Mouse (Mus musculus) midbrain, embryonic 10.5 days (tissue): Measurements from ENCODE around the gene Nsg2. TPM values are rescaled to one million over a fixed set of nuclear protein-coding genes. Genes with fewer than 3 reads are reported as not detected.
"Not testable (repeated sequence)": the region's sequence is repeated elsewhere in the genome, so short reads cannot be mapped to it uniquely, and the experiment has no call there.

Source experiments
- DNase-seq: peaks from one replicate; pipeline ENCODE4 v3.0.0-alpha.2; 2017; ENCODE audit warnings: low spot score
- H3K27ac ChIP-seq: fragments of 300-500 bp; sonication (generic); replicated peaks from 2 replicates; pipeline ENCODE4 v1.5.1; 2016; ENCODE audit warnings: mild to moderate bottlenecking
- H3K27me3 ChIP-seq: fragments of 300-500 bp; sonication (generic); 2 replicates; pipeline ENCODE4 v1.6.1; 2016; ENCODE audit warnings: low read depth, mild to moderate bottlenecking; ENCODE audit not compliant: poor library complexity, severe bottlenecking
- H3K36me3 ChIP-seq: fragments of 300-500 bp; sonication (generic); 2 replicates; pipeline ENCODE4 v1.6.1; 2016; ENCODE audit warnings: mild to moderate bottlenecking, moderate library complexity
- H3K4me1 ChIP-seq: fragments of 300-500 bp; sonication (generic); 2 replicates; pipeline ENCODE4 v1.6.1; 2016
- H3K4me3 ChIP-seq: fragments of 300-500 bp; sonication (generic); 2 replicates; pipeline ENCODE4 v1.5.1; 2016; ENCODE audit warnings: mild to moderate bottlenecking, moderate library complexity
- H3K9me3 ChIP-seq: fragments of 300-500 bp; sonication (generic); replicated peaks from 2 replicates; pipeline ENCODE4 v1.6.1; 2016; ENCODE audit warnings: mild to moderate bottlenecking
- WGBS: fragments of 180-500 bp; shearing (Covaris S2); methylation state at CpG from one replicate; pipeline ENCODE4 v1.1.7; 2016; 5-methylcytosine and 5-hydroxymethylcytosine counted together
- polyA plus RNA-seq: library from polyadenylated mRNA; unstranded; fragments of >200 nt; fragmentation: Nextera tagmentation; extraction: Ambion mirVana; gene quantifications from 2 replicates; pipeline ENCODE4 v1.2.1, GENCODE M21; 2016

Nsg2 gene
- 25.7 and 51.3 TPM in 2 replicates for polyA plus RNA-seq

DNA sequence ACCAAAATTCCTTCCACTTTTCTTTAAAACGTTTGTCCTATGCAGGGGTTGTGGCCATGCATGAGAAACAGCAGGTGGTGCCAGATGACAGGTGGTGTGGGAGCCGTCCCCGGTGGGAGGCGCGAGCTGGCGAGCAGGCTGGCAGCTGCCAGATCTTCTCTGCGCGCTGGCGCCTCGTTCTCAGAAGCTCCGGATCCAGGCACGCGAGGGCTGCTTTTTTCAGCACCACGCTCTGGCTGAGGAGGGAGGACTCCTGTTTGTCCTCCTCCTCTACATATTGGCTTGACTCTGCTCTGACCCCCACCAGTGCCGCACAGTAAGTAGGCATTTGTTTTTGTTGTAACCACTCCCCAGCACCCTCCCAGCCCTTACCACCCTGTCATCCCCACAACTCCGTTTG, at the start of gene Nsg2:
Gene Nsg2, plus strand, starts transcription at position 183 of the 400 bp plus-strand sequence.
- under 1% methylated on average over 16 of the region's 16 CpGs for WGBS
- H3K9me3 ChIP-seq = no peaks in the 10 kb centered on the region
- H3K27me3 ChIP-seq = 0 out of 2 replicates have a peak, but pooled peaks cover 4% of the 10 kb centered on the region
- peak within 1 kb of the TSS; percentile 88 for H3K27ac ChIP-seq
- H3K4me3 ChIP-seq = peak within 1 kb of the TSS; percentile 53
- H3K4me1 ChIP-seq = peaks cover 47% of the 10 kb centered on the region
- DNase-seq = peak; percentile 82
- H3K36me3 ChIP-seq = peaks cover 20% of the 10 kb centered on the region

DNA sequence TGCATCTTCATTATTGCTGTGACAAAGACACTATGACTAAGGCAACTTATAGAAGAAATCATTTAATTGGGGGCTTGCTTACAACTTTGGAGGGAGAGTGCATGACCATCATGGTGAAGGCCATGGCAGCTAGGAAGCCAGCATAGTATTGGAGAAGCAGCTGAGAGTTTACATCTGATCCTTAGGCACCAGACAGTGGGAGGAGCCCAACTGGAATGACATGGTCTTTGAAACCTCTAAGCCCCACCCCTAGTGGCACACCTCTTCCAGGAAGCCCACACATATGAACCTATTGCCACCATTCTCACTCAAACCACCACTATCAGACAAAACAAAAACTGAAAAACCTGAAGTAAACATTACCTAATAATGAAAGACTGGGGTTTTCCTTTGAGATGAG, 40.2 kb upstream of the Nsg2 start:
- no peaks in the 10 kb centered on the region for H3K4me1 ChIP-seq
- H3K9me3 ChIP-seq = no peaks in the 10 kb centered on the region
- H3K27me3 ChIP-seq = no peaks in the 10 kb centered on the region
- H3K36me3 ChIP-seq = no peaks in the 10 kb centered on the region
- no peak for DNase-seq
- H3K27ac ChIP-seq = no peak overlapping the region
- no peak overlapping the region for H3K4me3 ChIP-seq

DNA sequence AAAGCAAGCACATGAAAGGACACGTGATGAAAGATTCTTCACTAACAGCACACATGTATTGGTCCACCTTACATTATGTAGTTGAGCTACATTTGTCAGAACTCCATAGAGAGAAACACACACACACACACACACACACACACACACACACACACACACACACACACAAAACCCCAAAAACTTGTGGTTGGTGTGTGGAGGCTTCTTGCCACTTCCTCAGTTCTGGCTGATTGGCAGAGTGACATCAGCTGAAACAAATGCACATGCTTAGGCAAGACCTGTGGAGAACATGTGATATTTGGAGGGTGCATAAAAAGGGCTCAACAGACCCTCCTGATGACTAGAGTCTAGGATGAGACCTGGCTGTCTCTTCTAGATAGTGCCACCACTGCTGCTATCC, 36.3 kb upstream of the Nsg2 start:
- Histone ChIP-seq H3K9me3 (no peaks in the 10 kb centered on the region; the same call in 1 of the 2 replicates), H3K4me3 (no peak overlapping the region), H3K27ac (no peak overlapping the region), H3K4me1 (peaks cover 8% of the 10 kb centered on the region), H3K36me3 (no peaks in the 10 kb centered on the region), H3K27me3 (no peaks in the 10 kb centered on the region)
- no peak for DNase-seq
- 90% methylated on average over 1 of the region's 1 CpGs for WGBS

GRCm38 (mm10) chr11:31965256-31966134, 34.8 kb upstream of the Nsg2 start, which contains the start of gene 4930524B15Rik:
TSS of gene 4930524B15Rik (plus strand) at chr11:31965592.
- H3K27ac ChIP-seq = peak within 1 kb of the TSS; percentile 84
- H3K4me1 ChIP-seq = peaks cover 8% of the 10 kb centered on the region
- no peaks in the 10 kb centered on the region; the same call in 1 of the 2 replicates for H3K9me3 ChIP-seq
- H3K4me3 ChIP-seq = peak within 1 kb of the TSS; percentile 49
- H3K36me3 ChIP-seq = no peaks in the 10 kb centered on the region
- WGBS = 43% methylated on average over 49 of the region's 49 CpGs
- peak; percentile 52 for DNase-seq
- H3K27me3 ChIP-seq = no peaks in the 10 kb centered on the region

DNA sequence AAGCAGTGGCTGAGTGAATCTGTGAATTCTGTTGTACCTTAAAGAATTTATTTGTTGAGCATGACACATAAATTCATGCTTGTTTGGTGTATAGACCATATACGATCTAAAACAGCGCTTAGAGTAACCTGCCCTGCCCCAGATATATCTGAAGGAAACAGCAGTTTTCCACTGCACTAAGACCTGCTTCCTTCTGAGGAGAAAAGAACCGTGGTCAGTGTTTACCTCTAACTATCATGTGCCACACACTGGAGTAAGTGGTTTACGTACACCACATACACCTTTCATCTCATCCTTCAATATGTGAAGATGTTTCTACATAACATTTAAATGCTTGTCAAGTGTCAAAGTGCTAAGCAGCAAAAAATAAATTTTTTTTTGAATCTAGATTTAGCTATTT, 26.1 kb upstream of the Nsg2 start:
- H3K4me1 ChIP-seq = no peaks in the 10 kb centered on the region
- DNase-seq = no peak
- H3K27ac ChIP-seq = no peak overlapping the region
- H3K4me3 ChIP-seq = no peak overlapping the region
- 89% methylated on average over 4 of the region's 4 CpGs for WGBS
- H3K9me3 ChIP-seq = peaks cover under 1% of the 10 kb centered on the region; the same call in 1 of the 2 replicates
- H3K36me3 ChIP-seq = no peaks in the 10 kb centered on the region
- H3K27me3 ChIP-seq = no peaks in the 10 kb centered on the region

DNA sequence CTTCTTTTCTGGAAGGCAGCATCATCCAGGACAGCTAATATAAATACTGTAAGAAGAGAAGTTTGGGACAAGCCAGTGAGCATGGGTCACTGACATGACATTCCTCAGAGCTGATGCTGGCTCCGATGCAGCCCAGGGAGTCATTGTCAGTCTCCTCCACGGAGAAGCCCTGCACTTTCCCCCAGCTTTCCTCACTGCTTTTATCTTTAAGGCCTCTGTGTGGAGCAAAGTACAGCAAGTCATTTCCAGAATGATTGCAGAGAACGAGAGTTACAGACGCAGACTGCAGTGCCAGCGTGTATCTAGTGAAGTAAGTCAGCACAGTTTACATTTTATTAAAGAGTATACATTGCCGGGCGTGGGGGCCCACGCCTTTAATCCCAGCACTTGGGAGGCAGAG, 25.4 kb upstream of the Nsg2 start:
- H3K4me3 ChIP-seq = no peak overlapping the region
- no peaks in the 10 kb centered on the region for H3K27me3 ChIP-seq
- H3K9me3 ChIP-seq = peaks cover 8% of the 10 kb centered on the region
- no peaks in the 10 kb centered on the region for H3K4me1 ChIP-seq
- 71% methylated on average over 8 of the region's 8 CpGs for WGBS
- no peak overlapping the region for H3K27ac ChIP-seq
- no peak for DNase-seq
- no peaks in the 10 kb centered on the region for H3K36me3 ChIP-seq

- DNase-seq = no peak
- Histone ChIP-seq H3K27me3 (no peaks in the 10 kb centered on the region), H3K27ac (no peak overlapping the region), H3K36me3 (no peaks in the 10 kb centered on the region), H3K9me3 (peaks cover 16% of the 10 kb centered on the region), H3K4me3 (no peak overlapping the region), H3K4me1 (no peaks in the 10 kb centered on the region)
- 82% methylated on average over 5 of the region's 5 CpGs for WGBS
Measured at GRCm38 (mm10) chr11:31975678-31976077, 24.6 kb upstream of the Nsg2 start.

GRCm38 (mm10) chr11:31976137-31976536, 24.1 kb upstream of the Nsg2 start:
- WGBS = 81% methylated on average over 5 of the region's 5 CpGs

DNA sequence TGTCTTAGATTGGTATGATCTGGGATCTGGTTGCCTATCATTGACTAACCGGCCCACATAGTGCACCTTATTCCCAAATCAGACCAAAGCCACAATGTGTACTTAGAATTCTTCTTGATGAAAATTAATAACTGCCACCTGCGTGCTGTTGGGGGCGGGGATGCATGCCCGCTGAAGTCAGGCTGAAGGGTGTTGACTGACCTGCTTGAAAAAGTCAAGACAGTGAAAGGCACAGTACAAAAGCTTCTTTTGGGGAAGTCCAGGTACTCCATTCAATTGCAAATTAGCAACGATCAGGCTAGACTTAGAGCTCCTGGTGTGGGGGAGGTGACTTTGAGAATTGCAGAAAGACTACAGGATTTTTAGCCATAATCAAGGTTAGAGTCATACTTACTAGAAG, 20.2 kb upstream of the Nsg2 start:
- not testable (repeated sequence) for H3K36me3 ChIP-seq, H3K27me3 ChIP-seq, H3K4me1 ChIP-seq, H3K27ac ChIP-seq, DNase-seq, H3K4me3 ChIP-seq
- 87% methylated on average over 5 of the region's 5 CpGs for WGBS
- H3K9me3 ChIP-seq = peaks cover 29% of the 10 kb centered on the region

More at GRCm38 (mm10) chr11:31976137-31976536, 24.1 kb upstream of the Nsg2 start:
- H3K4me3 ChIP-seq = no peak overlapping the region
- no peak for DNase-seq
- no peak overlapping the region for H3K27ac ChIP-seq
- H3K4me1 ChIP-seq = no peaks in the 10 kb centered on the region
- H3K36me3 ChIP-seq = no peaks in the 10 kb centered on the region
- H3K9me3 ChIP-seq = peaks cover 19% of the 10 kb centered on the region
- no peaks in the 10 kb centered on the region for H3K27me3 ChIP-seq

DNA sequence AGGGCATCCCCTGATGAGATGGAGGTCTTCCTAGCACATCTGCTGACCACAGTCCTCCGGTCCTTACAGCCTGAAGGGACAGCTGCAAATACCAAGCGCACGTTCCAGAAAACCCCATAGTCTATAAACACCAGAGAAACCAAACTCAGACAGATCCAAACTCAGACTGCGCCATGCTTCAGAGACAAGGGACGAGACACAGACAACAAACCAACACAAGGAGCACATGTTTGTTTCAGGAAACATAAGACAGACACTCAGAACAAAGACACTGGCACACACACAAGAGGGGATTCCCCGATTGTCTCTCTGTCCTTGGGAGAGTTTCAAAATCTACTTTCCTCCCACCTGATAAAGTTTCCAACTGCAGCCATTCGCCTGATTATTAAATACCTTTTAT, 18.4 kb upstream of the Nsg2 start:
- no peak for DNase-seq
- 91% methylated on average over 7 of the region's 7 CpGs for WGBS
- Histone ChIP-seq H3K4me1 (no peaks in the 10 kb centered on the region), H3K9me3 (peaks cover 29% of the 10 kb centered on the region), H3K4me3 (no peak overlapping the region), H3K27me3 (no peaks in the 10 kb centered on the region), H3K36me3 (no peaks in the 10 kb centered on the region), H3K27ac (no peak overlapping the region)

- WGBS = 84% methylated on average over 13 of the region's 13 CpGs
- not testable (repeated sequence) for H3K4me3 ChIP-seq, H3K27ac ChIP-seq, H3K27me3 ChIP-seq, DNase-seq, H3K4me1 ChIP-seq, H3K36me3 ChIP-seq
- H3K9me3 ChIP-seq = peaks cover 29% of the 10 kb centered on the region
Measured at GRCm38 (mm10) chr11:31982247-31982943, 17.9 kb upstream of the Nsg2 start.

- no peak overlapping the region for H3K4me3 ChIP-seq
- H3K4me1 ChIP-seq = no peaks in the 10 kb centered on the region
- no peak overlapping the region for H3K27ac ChIP-seq
- H3K36me3 ChIP-seq = no peaks in the 10 kb centered on the region
- H3K27me3 ChIP-seq = no peaks in the 10 kb centered on the region
- peaks cover 29% of the 10 kb centered on the region for H3K9me3 ChIP-seq
- DNase-seq = no peak
Measured at GRCm38 (mm10) chr11:31983249-31983648, 17.0 kb upstream of the Nsg2 start.

- no peaks in the 10 kb centered on the region for H3K36me3 ChIP-seq
- no peaks in the 10 kb centered on the region for H3K4me1 ChIP-seq
- WGBS = 68% methylated on average over 2 of the region's 2 CpGs
- H3K27me3 ChIP-seq = no peaks in the 10 kb centered on the region
- H3K9me3 ChIP-seq = peaks cover 21% of the 10 kb centered on the region
- no peak for DNase-seq
- no peak overlapping the region for H3K4me3 ChIP-seq
- H3K27ac ChIP-seq = no peak overlapping the region
Measured at GRCm38 (mm10) chr11:31984786-31985185, 15.5 kb upstream of the Nsg2 start.
